Mouse (Mus musculus) myocyte (in vitro differentiated cells): ENCODE results near the gene Arpc5l. TPM values are rescaled to one million over a fixed set of nuclear protein-coding genes. Genes with fewer than 3 reads are reported as not detected.

Experiments
- H3K27me3 ChIP-seq: one replicate; pipeline ENCODE4 v1.6.1; 2011; ENCODE audit not compliant: control insufficient read depth, insufficient read depth, insufficient read length
- H3K36me3 ChIP-seq: one replicate; pipeline ENCODE4 v1.6.1; 2011; ENCODE audit not compliant: control insufficient read depth, insufficient read depth
- H3K4me2 ChIP-seq: one replicate; pipeline ENCODE4 v1.6.1; 2011; ENCODE audit warnings: low read depth, control low read depth
- H3K4me3 ChIP-seq: one replicate; pipeline ENCODE4 v1.5.1; 2011; ENCODE audit warnings: mild to moderate bottlenecking, control low read depth, moderate library complexity
- H3K79me2 ChIP-seq: one replicate; pipeline ENCODE4 v1.6.1; 2011; ENCODE audit not compliant: control insufficient read depth, insufficient read depth
- H3ac ChIP-seq: one replicate; pipeline ENCODE4 v1.6.1; 2011; ENCODE audit not compliant: control insufficient read depth, insufficient read length
- CEBPB ChIP-seq: IDR thresholded peaks from 2 replicates; pipeline ENCODE4 v1.6.1; 2011; ENCODE audit warnings: mild to moderate bottlenecking, moderate library complexity; ENCODE audit not compliant: poor library complexity, insufficient read depth, severe bottlenecking
- E2F4 ChIP-seq: IDR thresholded peaks from one replicate; pipeline ENCODE4 v1.6.1; 2011; ENCODE audit warnings: mild to moderate bottlenecking, control low read depth, moderate library complexity; ENCODE audit not compliant: insufficient read depth
- MAX ChIP-seq: IDR thresholded peaks from one replicate; pipeline ENCODE4 v1.6.1; 2011; ENCODE audit warnings: low read depth, mild to moderate bottlenecking, control low read depth
- MYOD1 ChIP-seq, 3 experiments: IDR thresholded peaks; one replicate each; pipeline ENCODE4 v1.6.1; 2011; ENCODE audit warnings: control low read depth in 2 of 3, low read depth in 2 of 3, mild to moderate bottlenecking in 2 of 3, moderate library complexity in 1 of 3; ENCODE audit not compliant: insufficient read length in 2 of 3, control insufficient read depth in 1 of 3
- MYOG ChIP-seq, 3 experiments: IDR thresholded peaks; one replicate each; pipeline ENCODE4 v1.6.1; 2011; ENCODE audit warnings: control low read depth in 2 of 3, low read depth in 2 of 3, mild to moderate bottlenecking in 2 of 3; ENCODE audit not compliant: insufficient read length in 2 of 3, control insufficient read depth in 1 of 3, insufficient read depth in 1 of 3
- POLR2A ChIP-seq: IDR thresholded peaks from one replicate; pipeline ENCODE4 v1.6.1; 2011; ENCODE audit warnings: low read depth, mild to moderate bottlenecking, control low read depth, moderate library complexity; ENCODE audit not compliant: insufficient read length
- POLR2AphosphoS2 ChIP-seq: IDR thresholded peaks from one replicate; pipeline ENCODE4 v1.6.1; 2011; ENCODE audit warnings: low read depth, control low read depth; ENCODE audit not compliant: insufficient read length
- REST ChIP-seq: IDR thresholded peaks from one replicate; pipeline ENCODE4 v1.6.1; 2011; ENCODE audit warnings: mild to moderate bottlenecking, control low read depth, moderate library complexity; ENCODE audit not compliant: insufficient read depth, insufficient read length
- SRF ChIP-seq: IDR thresholded peaks from one replicate; pipeline ENCODE4 v1.6.1; 2011; ENCODE audit warnings: low read depth; ENCODE audit not compliant: control insufficient read depth, insufficient read length
- TCF12 ChIP-seq: IDR thresholded peaks from one replicate; pipeline ENCODE4 v1.6.1; 2011; ENCODE audit warnings: mild to moderate bottlenecking, control low read depth; ENCODE audit not compliant: poor library complexity, insufficient read depth, severe bottlenecking
- TCF3 ChIP-seq: IDR thresholded peaks from one replicate; pipeline ENCODE4 v1.6.1; 2011; ENCODE audit warnings: low read depth, control low read depth; ENCODE audit not compliant: insufficient read length
- USF1 ChIP-seq: IDR thresholded peaks from one replicate; pipeline ENCODE4 v1.6.1; 2011; ENCODE audit warnings: low read depth, mild to moderate bottlenecking, control low read depth, moderate library complexity
- polyA plus RNA-seq: library from polyadenylated mRNA; unstranded; fragments of >200 nt; fragmentation: generic; extraction: Trizol; gene quantifications from one replicate; pipeline ENCODE4 v1.2.1, GENCODE M21; 2012; ENCODE audit warnings: missing spikeins

Arpc5l gene
- polyA plus RNA-seq, 1 experiment: 144 TPM

GRCm38 (mm10) chr2:38987803-38988510 is 17.2 kb upstream of the Arpc5l start:
- no peak for TF ChIP-seq SRF
- no peak for TF ChIP-seq MAX
- TF ChIP-seq MYOG (IDR thresholded peaks at IDR 0.05; ENCODE audit: control insufficient read depth in 1 of 3, insufficient read depth in 1 of 3, insufficient read length in 2 of 3, low read depth in 2 of 3): no peak
- TF ChIP-seq TCF3: no peak
- no peak overlapping the region for H3ac ChIP-seq
- no peaks in the 10 kb centered on the region for H3K79me2 ChIP-seq
- H3K27me3 ChIP-seq: no peaks in the 10 kb centered on the region
- no peak overlapping the region for H3K4me3 ChIP-seq
- H3K36me3 ChIP-seq: no peaks in the 10 kb centered on the region
- H3K4me2 ChIP-seq: peak overlapping the region; percentile 60

- H3K79me2 ChIP-seq: no peaks in the 10 kb centered on the region
- H3K4me3 ChIP-seq: no peak overlapping the region
- H3K27me3 ChIP-seq: no peaks in the 10 kb centered on the region
- no peaks in the 10 kb centered on the region for H3K36me3 ChIP-seq
- no peak overlapping the region for H3ac ChIP-seq
- TF ChIP-seq MYOD1 (IDR thresholded peaks at IDR 0.05; ENCODE audit: control insufficient read depth in 1 of 3, insufficient read length in 2 of 3, low read depth in 2 of 3) (no peak), POLR2AphosphoS2 (no peak), E2F4 (no peak), SRF (no peak), TCF12 (no peak), MAX (no peak), REST (no peak), POLR2A (no peak), TCF3 (no peak), USF1 (no peak), MYOG (IDR thresholded peaks at IDR 0.05; ENCODE audit: control insufficient read depth in 1 of 3, insufficient read depth in 1 of 3, insufficient read length in 2 of 3, low read depth in 2 of 3) (no peak), CEBPB (no peak)
- no peak overlapping the region for H3K4me2 ChIP-seq
Measured at GRCm38 (mm10) chr2:38988929-38989328, 16.2 kb upstream of the Arpc5l start.

- Histone ChIP-seq H3K79me2 (no peaks in the 10 kb centered on the region), H3K36me3 (no peaks in the 10 kb centered on the region), H3K4me2 (no peak overlapping the region), H3K4me3 (no peak overlapping the region), H3ac (no peak overlapping the region), H3K27me3 (no peaks in the 10 kb centered on the region)
- TF ChIP-seq USF1 (no peak), CEBPB (no peak), SRF (no peak), TCF3 (no peak), POLR2A (no peak), MAX (no peak), MYOG (IDR thresholded peaks at IDR 0.05; ENCODE audit: control insufficient read depth in 1 of 3, insufficient read depth in 1 of 3, insufficient read length in 2 of 3, low read depth in 2 of 3) (no peak), POLR2AphosphoS2 (no peak), E2F4 (no peak), REST (no peak), TCF12 (no peak), MYOD1 (IDR thresholded peaks at IDR 0.05; ENCODE audit: control insufficient read depth in 1 of 3, insufficient read length in 2 of 3, low read depth in 2 of 3) (no peak)
Measured at GRCm38 (mm10) chr2:38992004-38992403, 13.1 kb upstream of the Arpc5l start.

- H3K36me3 ChIP-seq: no peaks in the 10 kb centered on the region
- TF ChIP-seq SRF: no peak
- peak in 1 of 3 experiments; percentile 9 for TF ChIP-seq MYOD1 (IDR thresholded peaks at IDR 0.05; ENCODE audit: control insufficient read depth in 1 of 3, insufficient read length in 2 of 3, low read depth in 2 of 3)
- no peaks in the 10 kb centered on the region for H3K27me3 ChIP-seq
- H3ac ChIP-seq: no peak overlapping the region
- H3K79me2 ChIP-seq: no peaks in the 10 kb centered on the region
- no peak overlapping the region for H3K4me3 ChIP-seq
- no peak overlapping the region for H3K4me2 ChIP-seq
Measured at GRCm38 (mm10) chr2:38992452-38992851, 12.7 kb upstream of the Arpc5l start.
